Comparison of ENCODE assay signal across 9 mouse cellular contexts in genomic region chr13:24564706-24565105, GRCm38 (mm10). TPM values are rescaled to one million over a fixed set of nuclear protein-coding genes. Genes with fewer than 3 reads are reported as not detected.
DNase-seq lines count a peak whose midpoint lies in the region; ATAC-seq and TF ChIP-seq lines count a peak whose summit lies in the region.
"Had no signal": no experiment of that assay in that cellular context is flagged by ENCODE, and none has a peak within 500 bp of the region (broad histone marks: within the 10 kb centered on the region; RNA-seq: fewer than 3 reads in every experiment).

No protein-coding gene starts in this region.

- no peak overlapping the region for H3K9ac ChIP-seq in embryonic facial prominence, embryonic 14.5 days (ENCODE audit: low read depth, low read length)
- no peak overlapping the region for H3K9ac ChIP-seq in midbrain, embryonic 16.5 days (ENCODE audit: low read depth, low read length)

- H3K4me2 ChIP-seq in embryonic facial prominence, embryonic 14.5 days (ENCODE audit: low read depth, low read length) = no peak overlapping the region
- no peak overlapping the region for H3K4me2 ChIP-seq in midbrain, embryonic 16.5 days (ENCODE audit: low read length)

- no peaks in the 10 kb centered on the region for H3K27me3 ChIP-seq in embryonic facial prominence, embryonic 14.5 days (replicated peaks; ENCODE audit: control insufficient read depth, insufficient read depth, low read length)
- H3K27me3 ChIP-seq in midbrain, embryonic 16.5 days (ENCODE audit: control insufficient read depth, insufficient read depth, low read depth, low read length) = no peaks in the 10 kb centered on the region

- no peaks in the 10 kb centered on the region for H3K36me3 ChIP-seq in embryonic facial prominence, embryonic 14.5 days (ENCODE audit: control insufficient read depth, insufficient read depth, low read length)
- no peaks in the 10 kb centered on the region for H3K36me3 ChIP-seq in midbrain, embryonic 16.5 days (ENCODE audit: control insufficient read depth, insufficient read depth, low read length)

- no peak for TF ChIP-seq CTCF in gastrocnemius, adult 2 months (IDR thresholded peaks at IDR 0.05)

- intact Hi-C loops in gastrocnemius, adult 2 months (cut with DNase I) = no loop called here
- intact Hi-C loops in left cerebral cortex, postnatal 4 days (cut with DNase I) = no loop called here

- H3K9me3 ChIP-seq in embryonic facial prominence, embryonic 14.5 days (ENCODE audit: control insufficient read depth, low read length) = no peaks in the 10 kb centered on the region
- H3K9me3 ChIP-seq in midbrain, embryonic 16.5 days (replicated peaks; ENCODE audit: control insufficient read depth, low read length, poor library complexity, severe bottlenecking) = no peaks in the 10 kb centered on the region

- ATAC-seq in embryonic facial prominence, embryonic 14.5 days (ENCODE audit: low read depth) = no peak
- no peak for ATAC-seq in midbrain, embryonic 16.5 days

- peaks cover 15% of the 10 kb centered on the region for H3K4me1 ChIP-seq in embryonic facial prominence, embryonic 14.5 days (ENCODE audit: control insufficient read depth, insufficient read depth, low read length)
- H3K4me1 ChIP-seq in midbrain, embryonic 16.5 days (ENCODE audit: control insufficient read depth, insufficient read depth, low read length) = peaks cover 3% of the 10 kb centered on the region; the same call in 1 of the 2 replicates

- H3K27ac ChIP-seq in gastrocnemius, adult 2 months = peak overlapping the region; percentile 72
- peak overlapping the region; percentile 80 for H3K27ac ChIP-seq in embryonic facial prominence, embryonic 14.5 days (replicated peaks; ENCODE audit: low read depth, low read length)
- H3K27ac ChIP-seq in midbrain, embryonic 16.5 days (ENCODE audit: low read length) = peak overlapping the region; percentile 64; the same call in 1 of the 2 replicates

- H3K4me3 ChIP-seq in gastrocnemius, adult 2 months = no peak overlapping the region
- no peak overlapping the region for H3K4me3 ChIP-seq in embryonic facial prominence, embryonic 14.5 days (ENCODE audit: low read depth, low read length)
- no peak overlapping the region for H3K4me3 ChIP-seq in midbrain, embryonic 16.5 days (ENCODE audit: low read depth, low read length)

- WGBS in embryonic facial prominence, embryonic 14.5 days = 59% methylated on average over 8 of the region's 8 CpGs
- 56% methylated on average over 8 of the region's 8 CpGs for WGBS in midbrain, embryonic 16.5 days

- DNase-seq in gastrocnemius, adult 2 months = no peak
- no peak for DNase-seq in gastrocnemius, adult 8-10 months (ENCODE audit: low spot score in 2 of 2)
- DNase-seq in left cerebral cortex, postnatal 4 days = peak; percentile 42
- no peak for DNase-seq in left cerebral cortex, adult 18-20 months (ENCODE audit: low spot score in 2 of 2)
- no peak for DNase-seq in embryonic facial prominence, embryonic 14.5 days (ENCODE audit: low spot score)
- no peak for DNase-seq in frontal cortex, adult 2 months (ENCODE audit: extremely low spot score in 1 of 2, low spot score in 1 of 2)
- no peak for DNase-seq in cerebellum, postnatal 4 days (ENCODE audit: low spot score in 2 of 2)
- DNase-seq: thymus, adult 18-20 months had no signal

RNA-seq across cellular contexts. Expression of gene Ripor2, which starts 17.3 kb away (rescaled TPM):
- total RNA-seq in gastrocnemius, adult 2 months (2021) = 1 to 10 TPM; 3.7 to 6.1 TPM
- 1 to 10 TPM; 3.1 to 9.0 (median 4.5) TPM for total RNA-seq in gastrocnemius, adult 8-10 months (2022)
- total RNA-seq in left cerebral cortex, postnatal 4 days (2021) = 10 to 100 TPM; 55.7 to 56.5 TPM
- 10 to 100 TPM; 60.1 to 61.7 TPM for total RNA-seq in left cerebral cortex, adult 18-20 months (2021)
- 6.5 and 7.0 TPM in 2 replicates for polyA plus RNA-seq in embryonic facial prominence, embryonic 14.5 days (2014; fragmentation: Nextera tagmentation; extraction: Ambion mirVana)
- 31.8 and 33.8 TPM in 2 replicates for polyA plus RNA-seq in midbrain, embryonic 16.5 days (2015; fragmentation: Nextera tagmentation; extraction: Ambion mirVana)
- 28.2 and 33.2 TPM in 2 replicates for polyA plus RNA-seq in frontal cortex, adult 2 months (2012; rRNA removed)

Comparison
In these comparisons a context has a peak if more than half of its experiments do, and no peak if none do; other contexts are left out.
1. RNA of gene Ripor2, which starts 17.3 kb away (total RNA-seq): 60.1 to 61.7 TPM in left cerebral cortex, adult 18-20 months and 55.7 to 56.5 TPM in left cerebral cortex, postnatal 4 days; 3.7 to 6.1 TPM in gastrocnemius, adult 2 months and 3.1 to 9.0 TPM in gastrocnemius, adult 8-10 months; every median in the first group is over 4 times any median in the second.
2. Peak in every context shown above with its lines, with median percentiles within 50 percentile points of each other: H3K27ac ChIP-seq.